Mouse (Mus musculus) G1E (cell line): ENCODE measurements around the gene Harbi1.

Source experiments
- CTCF ChIP-seq: IDR thresholded peaks from 2 replicates; pipeline ENCODE4 v1.5.1; 2012; ENCODE audit warnings: low read depth, low read length, inconsistent platforms, mixed read lengths
- GATA1 ChIP-seq: IDR thresholded peaks from 2 replicates; pipeline ENCODE4 v1.6.1; 2012; ENCODE audit warnings: borderline replicate concordance, low read length, inconsistent platforms, mixed read lengths
- GATA2 ChIP-seq: IDR thresholded peaks from 2 replicates; pipeline ENCODE4 v1.6.1; 2012; ENCODE audit warnings: low read depth, low read length, inconsistent platforms, borderline replicate concordance
- POLR2AphosphoS5 ChIP-seq: IDR thresholded peaks from 2 replicates; pipeline ENCODE4 v1.6.1; 2012; ENCODE audit warnings: low read depth, low read length, inconsistent platforms; ENCODE audit not compliant: insufficient replicate concordance
- TAL1 ChIP-seq: conservative IDR thresholded peaks from 2 replicates; pipeline ENCODE4 v1.6.1; 2012; ENCODE audit warnings: low read depth, low read length, inconsistent platforms, mixed read lengths

GRCm38 (mm10) chr2:91660981-91661380 lies 49.7 kb upstream of the Harbi1 start:
- TF ChIP-seq GATA1 (no peak), CTCF (no peak), TAL1 (no peak), GATA2 (no peak), POLR2AphosphoS5 (no peak)
